Mouse (Mus musculus): ENCODE data around the gene Tbc1d24. TPM values are rescaled to one million over a fixed set of nuclear protein-coding genes. Genes with fewer than 3 reads are reported as not detected.

The Tbc1d24 gene
- polyA plus RNA-seq, 1 experiment, result 50.3 TPM

DNA sequence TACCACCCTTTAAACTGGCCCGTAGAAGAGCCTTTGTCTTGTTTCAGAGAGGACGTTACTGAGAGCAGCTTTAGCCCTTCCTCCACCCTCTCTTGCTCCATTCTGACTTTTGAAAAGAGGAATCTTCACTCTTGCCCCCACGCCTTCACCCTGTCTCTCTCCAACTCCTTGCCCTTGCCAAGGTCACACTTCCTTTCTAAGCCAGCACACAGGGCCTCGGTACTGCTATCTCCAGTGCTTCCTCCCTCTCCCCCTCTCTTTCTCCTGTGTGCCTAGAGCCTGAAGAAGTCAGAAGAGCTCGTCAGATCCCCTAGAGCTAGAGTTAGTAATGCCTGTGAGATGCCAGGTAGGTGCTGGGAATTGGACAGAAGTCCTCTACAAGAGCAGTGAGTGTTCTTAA is 34.6 kb downstream of the Tbc1d24 start:
- WGBS, result 75% methylated on average over 5 of the region's 5 CpGs
- no peak for TF ChIP-seq POLR2A (IDR thresholded peaks at IDR 0.05; ENCODE audit: borderline replicate concordance, insufficient read depth, low read length)
- TF ChIP-seq CTCF (IDR thresholded peaks at IDR 0.05; ENCODE audit: borderline replicate concordance, insufficient read depth, low read depth, low read length), result no peak
- 0 out of 2 replicates have a peak overlapping the region, but pooled peaks have one; percentile 32 for H3K27ac ChIP-seq (ENCODE audit: insufficient read depth, low read length)
- H3K27me3 ChIP-seq (ENCODE audit: control insufficient read depth, insufficient read depth, low read length), result no peaks in the 10 kb centered on the region
- DNase-seq, result no peak
- H3K4me1 ChIP-seq (ENCODE audit: control insufficient read depth, insufficient read depth, low read length), result peaks cover 9% of the 10 kb centered on the region
- H3K4me3 ChIP-seq (replicated peaks; ENCODE audit: insufficient read depth, low read depth, low read length), result no peak overlapping the region

DNA sequence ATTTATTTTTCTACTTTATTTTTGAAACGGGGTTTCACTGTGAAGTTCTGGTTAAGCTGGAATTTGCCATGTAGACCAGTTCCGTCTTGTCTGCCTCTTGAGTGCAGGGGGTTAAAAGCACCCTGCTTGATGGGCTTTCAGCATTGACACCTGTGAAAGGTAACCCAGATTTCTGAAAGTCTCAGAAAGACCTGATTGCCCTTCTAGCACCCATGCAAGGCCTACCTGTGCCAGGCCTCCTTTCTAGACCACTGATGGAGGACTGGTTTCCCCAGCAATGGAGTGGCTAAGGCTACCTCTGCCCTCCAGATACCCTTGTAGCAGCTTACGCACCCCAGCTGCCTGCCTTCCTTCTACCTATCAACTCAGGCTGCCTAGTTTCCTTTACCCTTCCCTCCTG is 35.2 kb downstream of the Tbc1d24 start:
- peak overlapping the region; percentile 95 for H3K4me3 ChIP-seq (replicated peaks; ENCODE audit: insufficient read depth, low read depth, low read length)
- H3K4me1 ChIP-seq (ENCODE audit: control insufficient read depth, insufficient read depth, low read length), result peaks cover 9% of the 10 kb centered on the region
- TF ChIP-seq CTCF (IDR thresholded peaks at IDR 0.05; ENCODE audit: borderline replicate concordance, insufficient read depth, low read depth, low read length) (no peak), POLR2A (IDR thresholded peaks at IDR 0.05; ENCODE audit: borderline replicate concordance, insufficient read depth, low read length) (no peak)
- no peaks in the 10 kb centered on the region for H3K27me3 ChIP-seq (ENCODE audit: control insufficient read depth, insufficient read depth, low read length)
- H3K27ac ChIP-seq (ENCODE audit: insufficient read depth, low read length), result peak overlapping the region; percentile 32; the same call in 1 of the 2 replicates
- peak in 1 of 2 experiments; percentile 30 for DNase-seq
- 54% methylated on average over 3 of the region's 3 CpGs for WGBS

DNA sequence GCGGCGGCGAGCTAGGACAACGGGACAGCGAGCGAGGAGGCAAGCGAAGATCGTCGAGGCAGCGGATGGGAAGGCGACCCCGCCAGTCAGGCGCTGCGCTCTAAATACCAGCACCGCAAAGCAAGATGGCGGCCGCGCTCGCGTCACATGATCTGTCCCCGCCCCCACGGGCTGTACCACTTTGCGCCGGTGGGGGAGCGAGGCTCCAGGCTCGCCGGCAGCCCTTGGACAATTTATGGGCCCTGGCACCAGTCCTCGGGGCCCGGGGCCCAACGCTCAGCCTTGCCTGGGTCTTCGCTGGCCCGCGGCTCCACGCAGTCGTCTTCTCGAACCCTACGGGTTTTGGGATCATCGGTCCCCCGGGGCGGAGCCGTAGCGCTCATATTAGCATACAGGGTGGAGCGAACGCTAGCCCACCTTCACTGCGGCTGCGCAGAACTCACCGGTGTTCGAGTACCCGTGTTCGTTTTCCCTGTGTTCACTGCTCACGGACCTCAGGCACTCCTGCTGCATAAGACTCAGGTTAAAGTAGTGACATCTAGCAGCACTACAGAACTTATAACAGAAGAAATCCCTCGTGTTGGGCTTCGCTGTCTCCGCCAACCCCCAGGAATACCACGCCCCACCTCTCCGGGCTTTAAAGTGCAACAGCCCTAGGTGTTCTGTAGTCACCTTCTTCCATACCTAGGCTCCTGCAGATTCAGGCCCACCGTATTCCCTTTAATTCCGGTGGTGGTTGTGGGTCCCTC is 35.9 kb downstream of the Tbc1d24 start, which contains the start of gene Atp6v0c:
Atp6v0c (minus strand) TSS at position 386 of the 749 bp plus-strand sequence.
- under 1% methylated on average over 58 of the region's 58 CpGs for WGBS
- Histone ChIP-seq H3K27ac (ENCODE audit: insufficient read depth, low read length) (peak within 1 kb of the TSS; percentile 100), H3K4me1 (ENCODE audit: control insufficient read depth, insufficient read depth, low read length) (peaks cover 12% of the 10 kb centered on the region), H3K4me3 (replicated peaks; ENCODE audit: insufficient read depth, low read depth, low read length) (peak within 1 kb of the TSS; percentile 95), H3K27me3 (ENCODE audit: control insufficient read depth, insufficient read depth, low read length) (no peaks in the 10 kb centered on the region)
- DNase-seq, result peak; percentile 96 to 98
- TF ChIP-seq CTCF (IDR thresholded peaks at IDR 0.05; ENCODE audit: borderline replicate concordance, insufficient read depth, low read depth, low read length), result no peak
- peak; percentile 87 for TF ChIP-seq POLR2A (IDR thresholded peaks at IDR 0.05; ENCODE audit: borderline replicate concordance, insufficient read depth, low read length)

DNA sequence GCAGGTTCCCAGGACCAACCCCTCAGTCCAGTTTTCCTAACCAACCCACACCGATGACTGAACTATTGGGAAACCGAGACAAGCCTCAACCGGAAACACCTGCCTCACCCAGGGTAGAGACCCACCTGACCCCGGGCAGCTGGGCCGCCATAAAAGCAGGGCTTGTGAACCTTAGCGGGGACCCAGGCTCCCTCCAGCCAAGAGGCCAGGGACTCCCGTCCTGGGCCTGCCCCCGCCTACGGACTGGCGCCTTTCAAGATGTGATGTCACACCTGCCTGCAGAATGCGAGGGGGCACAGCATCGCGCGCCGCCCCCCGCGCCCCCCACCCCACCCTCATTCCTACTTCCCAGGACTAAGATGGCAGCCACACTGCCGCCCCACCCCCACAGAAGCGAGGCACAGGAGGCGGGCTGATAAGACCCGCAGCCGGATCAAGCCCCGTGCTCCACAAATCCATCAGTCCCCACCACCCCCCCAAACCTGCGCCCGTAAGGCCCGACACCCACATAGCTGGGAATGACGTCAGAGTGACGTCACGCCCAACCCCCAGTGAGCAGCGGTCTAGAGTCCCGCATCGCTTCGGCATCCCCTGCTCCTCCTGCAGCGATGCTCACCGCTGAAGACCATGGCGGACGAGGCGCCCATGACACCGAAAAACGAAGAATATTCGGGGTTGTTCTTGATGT is 36.6 kb downstream of the Tbc1d24 start:
- H3K27me3 ChIP-seq (ENCODE audit: control insufficient read depth, insufficient read depth, low read length), result no peaks in the 10 kb centered on the region
- WGBS, result 1% methylated on average over 41 of the region's 41 CpGs
- peaks cover 12% of the 10 kb centered on the region for H3K4me1 ChIP-seq (ENCODE audit: control insufficient read depth, insufficient read depth, low read length)
- DNase-seq, result peak; percentile 77 to 81
- no peak for TF ChIP-seq CTCF (IDR thresholded peaks at IDR 0.05; ENCODE audit: borderline replicate concordance, insufficient read depth, low read depth, low read length)
- no peak for TF ChIP-seq POLR2A (IDR thresholded peaks at IDR 0.05; ENCODE audit: borderline replicate concordance, insufficient read depth, low read length)
- peak overlapping the region; percentile 95 for H3K4me3 ChIP-seq (replicated peaks; ENCODE audit: insufficient read depth, low read depth, low read length)
- H3K27ac ChIP-seq (ENCODE audit: insufficient read depth, low read length), result peak overlapping the region; percentile 100

DNA sequence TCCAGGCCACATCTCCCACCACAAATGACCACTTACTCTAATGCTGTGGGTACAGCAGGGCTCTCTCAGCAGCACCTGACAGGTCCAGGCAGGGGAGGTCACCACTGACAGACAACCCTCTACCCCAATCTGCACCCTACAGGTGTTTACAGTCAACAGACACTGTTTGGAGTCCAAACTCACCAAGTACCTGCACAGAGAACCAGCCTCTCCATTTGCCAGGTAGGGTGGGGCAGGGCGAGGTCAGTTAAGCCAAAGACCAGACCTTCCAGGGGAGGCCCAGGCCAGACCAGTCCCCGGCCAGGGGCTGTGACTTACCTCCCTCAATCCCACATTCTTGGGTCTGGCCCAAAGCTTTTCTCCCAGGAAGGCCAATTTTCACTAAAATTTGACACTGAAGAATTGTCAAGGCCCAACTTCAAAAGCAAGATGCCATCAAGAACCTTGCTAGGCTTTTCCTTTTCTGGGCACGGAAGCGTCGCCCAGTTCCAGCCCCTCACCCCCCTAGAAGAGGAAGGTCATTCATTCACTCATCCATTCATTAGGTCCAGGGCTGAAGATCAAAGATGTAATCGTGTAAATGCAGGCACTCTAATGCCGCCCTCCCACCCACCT is 37.4 kb downstream of the Tbc1d24 start:
- H3K27ac ChIP-seq (ENCODE audit: insufficient read depth, low read length), result no peak overlapping the region
- peak overlapping the region; percentile 95 for H3K4me3 ChIP-seq (replicated peaks; ENCODE audit: insufficient read depth, low read depth, low read length)
- H3K27me3 ChIP-seq (ENCODE audit: control insufficient read depth, insufficient read depth, low read length), result no peaks in the 10 kb centered on the region
- peak in 1 of 2 experiments; percentile 32 for DNase-seq
- TF ChIP-seq CTCF (IDR thresholded peaks at IDR 0.05; ENCODE audit: borderline replicate concordance, insufficient read depth, low read depth, low read length) (no peak), POLR2A (IDR thresholded peaks at IDR 0.05; ENCODE audit: borderline replicate concordance, insufficient read depth, low read length) (no peak)
- WGBS, result 20% methylated on average over 7 of the region's 7 CpGs
- peaks cover 12% of the 10 kb centered on the region for H3K4me1 ChIP-seq (ENCODE audit: control insufficient read depth, insufficient read depth, low read length)

DNA sequence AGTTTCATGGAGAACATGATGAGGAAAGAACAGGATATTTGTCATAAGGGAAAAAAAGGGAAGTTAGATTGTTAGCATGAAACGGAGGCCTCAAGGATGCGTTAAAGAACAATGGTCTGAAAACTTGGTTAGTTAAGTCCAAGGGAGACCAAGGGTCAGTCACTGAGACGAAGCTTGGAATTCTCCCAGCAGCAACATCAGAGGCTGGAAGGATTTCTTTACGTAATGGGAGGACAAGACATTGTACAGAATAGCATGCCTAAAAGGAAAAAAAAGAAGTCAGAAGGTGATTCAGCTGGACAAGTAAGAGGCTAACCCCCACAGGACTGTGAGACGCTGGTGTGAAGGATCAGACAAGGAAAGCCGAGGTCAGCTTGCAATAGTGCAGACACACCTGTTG is 38.2 kb downstream of the Tbc1d24 start:
- no peak for TF ChIP-seq POLR2A (IDR thresholded peaks at IDR 0.05; ENCODE audit: borderline replicate concordance, insufficient read depth, low read length)
- TF ChIP-seq CTCF (IDR thresholded peaks at IDR 0.05; ENCODE audit: borderline replicate concordance, insufficient read depth, low read depth, low read length), result no peak
- H3K27ac ChIP-seq (ENCODE audit: insufficient read depth, low read length), result no peak overlapping the region
- WGBS, result 35% methylated on average over 6 of the region's 6 CpGs

DNA sequence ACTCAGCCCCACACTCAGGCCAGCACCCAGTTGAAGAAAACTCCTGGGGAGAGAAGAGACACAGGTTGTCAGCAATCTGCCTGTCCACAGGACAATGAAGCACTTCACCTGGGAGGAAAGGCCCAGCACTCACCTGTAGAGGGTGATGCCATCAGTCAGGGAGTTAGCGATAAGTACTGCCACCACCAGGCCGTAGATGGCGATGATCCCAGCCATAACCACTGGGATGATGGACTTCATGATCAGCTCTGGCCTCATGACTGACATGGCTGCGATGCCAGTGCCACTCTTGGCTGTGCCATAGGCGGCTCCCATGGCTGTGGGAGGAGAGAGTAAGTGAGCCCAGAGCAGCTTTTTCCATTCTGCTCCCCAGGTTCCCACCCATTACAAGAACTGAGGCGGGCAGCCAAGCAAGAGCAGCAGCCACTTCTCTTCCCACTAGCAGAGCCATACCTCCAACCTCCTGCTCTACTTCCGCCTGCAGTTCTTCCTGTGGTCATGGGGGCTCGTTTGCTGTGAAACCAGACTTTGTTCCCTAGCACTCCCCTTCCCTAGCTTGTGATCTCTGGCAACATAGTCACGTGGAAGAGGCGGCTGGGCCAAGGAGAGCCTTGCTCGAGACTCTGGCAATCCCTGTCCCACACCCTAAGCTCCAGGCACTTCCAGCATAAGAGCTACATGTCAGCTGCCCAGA is 40.6 kb downstream of the Tbc1d24 start:
- H3K4me3 ChIP-seq (replicated peaks; ENCODE audit: insufficient read depth, low read depth, low read length), result no peak overlapping the region
- no peak for DNase-seq
- 56% methylated on average over 11 of the region's 11 CpGs for whole genome bisulfite sequencing
- no peak overlapping the region for H3K27ac ChIP-seq (ENCODE audit: insufficient read depth, low read length)
- no peak for TF ChIP-seq CTCF (IDR thresholded peaks at IDR 0.05; ENCODE audit: borderline replicate concordance, insufficient read depth, low read depth, low read length)
- no peak for TF ChIP-seq POLR2A (IDR thresholded peaks at IDR 0.05; ENCODE audit: borderline replicate concordance, insufficient read depth, low read length)
- no peaks in the 10 kb centered on the region for H3K27me3 ChIP-seq (ENCODE audit: control insufficient read depth, insufficient read depth, low read length)
- peaks cover 10% of the 10 kb centered on the region for H3K4me1 ChIP-seq (ENCODE audit: control insufficient read depth, insufficient read depth, low read length)

More for the DNA sequence above, 38.2 kb downstream of the Tbc1d24 start:
- DNase-seq, result no peak
- Histone ChIP-seq H3K4me3 (replicated peaks; ENCODE audit: insufficient read depth, low read depth, low read length) (peak overlapping the region; percentile 9), H3K4me1 (ENCODE audit: control insufficient read depth, insufficient read depth, low read length) (peaks cover 12% of the 10 kb centered on the region), H3K27me3 (ENCODE audit: control insufficient read depth, insufficient read depth, low read length) (no peaks in the 10 kb centered on the region)

Data from cerebellum, adult 2 months (tissue).